Mouse (Mus musculus) E14TG2a.4 (cell line): ENCODE measurements at regions not wholly inside any gene's neighbourhood (a gene's known extent, or its start where the extent isn't known, plus 50 kb on each side); places are given as distances from the start of the nearest gene placed in this dataset.

ENCODE experiments used
- CTCF ChIP-seq: conservative IDR thresholded peaks from 2 replicates; pipeline ENCODE4 v1.5.1; 2014; ENCODE audit warnings: low read length
- NANOG ChIP-seq: IDR thresholded peaks from 2 replicates; pipeline ENCODE4 v1.6.1; 2014; ENCODE audit warnings: borderline replicate concordance, low read length, mixed read lengths

- TF ChIP-seq CTCF = no peak
- no peak for TF ChIP-seq NANOG
Observed at GRCm38 (mm10) chr3:38326211-38326610, 158.4 kb downstream of the Ankrd50 start.
